Mouse (Mus musculus) spleen, postnatal 4 days (tissue): Measurements from ENCODE around the gene Ctrl.

ENCODE experiments used
- DNase-seq, 2 experiments: peaks; one replicate each; pipeline ENCODE4 v3.0.0; 2022; ENCODE audit warnings: low spot score in 2 of 2

The Ctrl gene

GRCm38 (mm10) chr8:105937496-105938305, 4.0 kb upstream of the Ctrl start:
- DNase-seq: peak; percentile 44 to 75

- DNase-seq: peak; percentile 83 to 89
Observed at GRCm38 (mm10) chr8:105936866-105937475, 3.3 kb upstream of the Ctrl start.

DNA sequence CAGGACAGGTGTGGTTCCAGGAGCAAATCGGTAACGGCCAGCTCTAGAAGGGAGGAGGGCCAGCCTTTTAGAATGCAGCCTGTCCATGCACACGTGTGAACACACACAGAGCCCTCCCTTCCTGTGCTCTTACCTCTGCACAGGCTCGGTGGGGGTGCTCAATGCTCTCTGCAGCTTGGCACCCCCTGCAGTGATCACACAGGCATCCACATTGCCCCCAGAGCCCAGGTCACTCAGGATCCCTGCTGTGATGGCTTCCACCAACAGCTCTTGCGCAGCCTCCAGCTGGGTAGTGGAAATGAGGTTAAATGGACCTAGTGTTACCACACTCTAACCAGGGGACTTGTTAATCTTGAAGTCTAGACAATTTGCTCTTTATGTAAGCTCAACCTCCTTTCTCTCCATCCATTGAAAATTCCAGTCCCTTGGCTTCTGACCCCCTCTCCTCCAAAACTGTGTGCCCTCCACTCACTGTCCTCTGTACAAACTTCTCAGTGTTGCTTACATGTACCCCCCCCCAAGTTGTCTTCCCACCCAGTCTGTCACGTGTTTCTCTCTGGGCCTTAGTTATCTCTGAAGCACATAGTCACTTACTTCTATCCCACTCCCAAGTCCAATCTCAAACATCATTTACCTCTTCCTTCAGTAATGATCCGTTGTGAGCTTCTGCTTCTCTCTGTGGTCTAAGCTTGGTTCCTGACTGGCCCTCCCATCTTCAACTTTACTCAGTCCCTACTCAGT, 2.4 kb upstream of the Ctrl start:
- DNase-seq: peak in 1 of 2 experiments; percentile 60

- no peak for DNase-seq
Observed at GRCm38 (mm10) chr8:105935105-105935504, 1.4 kb upstream of the Ctrl start.

DNA sequence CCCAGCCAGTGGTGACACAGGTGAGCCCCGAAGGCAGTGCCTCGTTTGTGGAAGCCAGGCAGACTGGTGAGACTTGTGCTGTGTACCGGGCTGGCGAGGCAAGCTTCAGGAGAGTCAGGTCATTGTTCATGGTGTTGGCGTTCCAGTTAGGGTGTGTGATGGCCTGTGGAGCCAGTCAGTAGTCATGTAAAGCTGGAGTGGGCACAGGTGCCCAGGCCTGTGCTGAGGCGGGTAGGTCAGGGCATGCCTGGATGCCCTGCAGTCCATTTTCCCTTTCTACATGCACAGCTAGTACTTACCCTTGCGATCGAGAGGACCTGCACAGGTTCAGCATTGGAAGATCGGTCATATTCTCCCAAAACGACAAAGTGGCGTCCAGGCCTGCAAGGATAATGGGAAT, 1.1 kb downstream of the Ctrl start:
- peak in 1 of 2 experiments; percentile 61 for DNase-seq

GRCm38 (mm10) chr8:105931271-105931670, 2.4 kb downstream of the Ctrl start:
- no peak for DNase-seq

GRCm38 (mm10) chr8:105930602-105931001, 3.1 kb downstream of the Ctrl start:
- peak; percentile 87 to 98 for DNase-seq

GRCm38 (mm10) chr8:105925123-105925522, 8.5 kb downstream of the Ctrl start:
- no peak for DNase-seq

DNA sequence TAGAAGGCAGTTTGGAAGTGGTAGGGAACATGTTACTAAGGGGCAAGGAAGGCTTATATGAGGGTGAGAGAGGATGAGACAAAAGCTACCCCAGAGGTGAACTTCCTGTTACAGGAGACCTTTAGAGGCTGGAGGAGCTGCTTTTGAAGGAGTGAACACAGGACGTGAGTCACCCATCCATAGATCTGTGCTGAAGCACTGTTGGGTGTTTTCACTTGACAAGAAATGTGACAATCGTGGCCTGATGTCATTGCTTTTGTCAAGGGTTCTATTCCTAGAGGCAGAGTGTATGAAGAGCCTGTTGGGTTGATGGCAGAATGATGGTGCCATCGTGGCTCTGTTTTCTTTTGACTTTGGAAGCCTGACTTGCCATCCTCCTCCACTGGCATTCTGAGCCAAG, 14.3 kb downstream of the Ctrl start:
- DNase-seq: no peak

- DNase-seq: no peak
Observed at GRCm38 (mm10) chr8:105900941-105901616, 32.6 kb downstream of the Ctrl start.

DNA sequence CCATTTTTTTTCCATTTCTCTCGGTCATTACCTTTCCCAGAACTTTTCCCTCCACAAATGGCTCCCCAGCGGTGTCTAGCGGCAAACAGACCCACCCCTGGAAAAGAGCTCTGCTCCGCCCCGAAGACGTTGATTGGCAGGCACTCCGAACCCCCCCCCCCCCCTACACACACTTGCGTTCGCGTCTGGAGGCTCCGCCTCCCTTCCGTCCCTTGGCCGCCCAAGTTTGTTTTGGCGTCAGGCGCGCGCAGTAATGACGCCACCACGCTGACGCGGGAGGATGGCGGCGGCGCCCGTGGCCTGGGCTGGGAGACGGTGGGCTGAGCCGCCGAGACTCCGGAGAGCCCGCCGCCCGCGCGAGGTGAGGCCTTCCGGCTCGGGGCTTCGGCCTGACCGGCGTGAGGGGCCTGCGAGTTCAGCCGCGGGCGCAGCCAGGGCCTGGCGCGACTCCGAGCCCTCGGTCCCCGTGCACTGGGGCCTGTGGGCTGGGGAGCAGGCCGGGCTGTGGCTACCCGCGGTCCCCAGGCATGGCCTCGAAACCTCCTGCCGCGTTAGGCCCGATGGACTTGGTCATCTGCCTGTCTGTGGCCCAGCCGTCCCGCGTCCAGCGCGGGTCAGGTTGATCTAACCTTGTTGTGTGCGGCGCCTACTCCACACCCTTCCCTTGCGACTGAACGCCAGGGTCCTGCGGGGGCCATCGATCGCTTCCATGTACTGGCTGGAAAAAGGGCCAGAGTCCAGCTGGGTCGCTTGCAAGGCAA, 33.3 kb downstream of the Ctrl start, which contains the start of gene Pskh1:
Pskh1 (plus strand) TSS at position 262 of the 761 bp plus-strand sequence.
- peak; percentile 89 to 95 for DNase-seq

DNA sequence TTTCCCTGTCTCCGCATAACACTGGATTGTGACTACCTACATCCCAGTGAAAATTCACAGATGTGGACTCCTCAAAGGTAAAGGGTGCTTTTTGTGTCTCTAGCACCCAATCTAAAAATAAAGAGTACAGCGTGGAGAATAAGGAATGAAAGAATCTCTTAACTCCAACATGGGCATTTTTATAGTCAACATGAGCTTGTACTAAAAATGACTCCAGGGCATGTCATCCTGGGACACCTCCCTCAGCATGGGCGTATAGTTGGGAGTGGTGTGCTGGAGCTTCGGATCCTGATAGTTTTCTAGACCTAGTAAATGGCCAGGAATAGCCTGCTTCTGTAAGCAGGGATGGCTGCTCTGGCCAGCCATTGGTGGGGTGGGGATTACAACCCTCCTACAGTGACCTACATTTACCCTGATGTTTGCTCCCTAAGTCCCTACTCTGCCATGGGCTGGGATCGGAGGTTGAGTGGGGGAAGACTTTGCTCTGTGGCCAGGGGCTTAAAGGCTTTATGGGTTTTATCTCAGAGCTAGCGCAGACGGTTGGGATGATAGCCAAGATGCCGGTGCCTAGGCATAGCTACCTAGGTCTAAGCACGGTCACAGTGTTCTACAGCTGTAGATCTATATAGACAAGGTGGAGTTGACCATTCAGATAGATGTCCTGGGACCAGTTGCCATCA, 35.7 kb downstream of the Ctrl start:
- no peak for DNase-seq

GRCm38 (mm10) chr8:105893339-105893738, 40.3 kb downstream of the Ctrl start, which contains the start of gene Nrn1l:
TSS of gene Nrn1l (plus strand) at chr8:105893567.
- DNase-seq: peak in 1 of 2 experiments; percentile 46

- DNase-seq: no peak
Observed at GRCm38 (mm10) chr8:105892432-105892831, 41.2 kb downstream of the Ctrl start.

DNA sequence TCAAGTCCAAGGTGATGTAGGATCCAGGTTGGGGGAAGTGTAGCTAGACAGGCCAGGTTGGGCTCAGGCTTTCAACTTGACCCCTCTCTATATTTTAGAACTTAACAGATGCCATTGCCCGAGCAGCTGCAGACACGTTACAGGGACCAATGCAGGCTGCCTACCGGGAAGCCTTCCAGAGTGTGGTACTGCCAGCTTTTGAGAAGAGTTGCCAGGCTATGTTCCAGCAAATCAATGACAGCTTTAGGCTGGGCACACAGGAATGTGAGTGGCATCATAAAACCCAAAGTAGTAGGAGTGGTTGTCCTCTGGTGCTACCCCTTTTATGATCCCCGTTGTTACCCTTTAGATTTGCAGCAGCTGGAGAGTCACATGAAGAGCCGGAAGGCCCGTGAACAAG, 42.8 kb downstream of the Ctrl start:
- DNase-seq: no peak

- no peak for DNase-seq
Observed at GRCm38 (mm10) chr8:105889756-105890465, 43.8 kb downstream of the Ctrl start.
